ENCODE assay signal across 7 mouse cellular contexts in genomic region chr5:146675006-146675886, GRCm38 (mm10).
A peak's percentile ranks its signal among the peaks of the same experiment; 100 is the strongest.
DNase-seq lines count a peak whose midpoint lies in the region; ATAC-seq lines count a peak whose summit lies in the region.

No protein-coding gene starts in this region.

- peak; percentile 61 for DNase-seq in WW6 (ENCODE audit: low read depth, low spot score)
- peak; percentile 70 to 82 for DNase-seq in cerebellum, postnatal 25 days
- peak; percentile 30 to 40 for DNase-seq in gastrocnemius, adult 8-10 months (ENCODE audit: low spot score in 2 of 2)
- DNase-seq in induced T-regulatory cell, adult 2 months (ENCODE audit: low read depth), result peak; percentile 84
- DNase-seq in left cerebral cortex, postnatal 10 days (ENCODE audit: extremely low spot score in 1 of 2, low spot score in 2 of 2), result peak; percentile 52 to 67
- DNase-seq in right cerebral cortex, postnatal 25 days, result peak; percentile 52

- ATAC-seq in megakaryocyte-erythroid progenitor cell, adult 5-6 weeks (replicated peaks; ENCODE audit: low FRiP score, low TSS enrichment, poor library complexity, severe bottlenecking), result peak; percentile 66; the same call in 1 of the 2 replicates

- intact Hi-C loops in left cerebral cortex, postnatal 10 days (cut with DNase I), result no loop called here

Comparison
In these comparisons a context has a peak if more than half of its experiments do, and no peak if none do; other contexts are left out.
1. Peak in every context shown above with its lines: DNase-seq and ATAC-seq.